Mouse (Mus musculus): ENCODE results near the gene A930018P22Rik.

DNA sequence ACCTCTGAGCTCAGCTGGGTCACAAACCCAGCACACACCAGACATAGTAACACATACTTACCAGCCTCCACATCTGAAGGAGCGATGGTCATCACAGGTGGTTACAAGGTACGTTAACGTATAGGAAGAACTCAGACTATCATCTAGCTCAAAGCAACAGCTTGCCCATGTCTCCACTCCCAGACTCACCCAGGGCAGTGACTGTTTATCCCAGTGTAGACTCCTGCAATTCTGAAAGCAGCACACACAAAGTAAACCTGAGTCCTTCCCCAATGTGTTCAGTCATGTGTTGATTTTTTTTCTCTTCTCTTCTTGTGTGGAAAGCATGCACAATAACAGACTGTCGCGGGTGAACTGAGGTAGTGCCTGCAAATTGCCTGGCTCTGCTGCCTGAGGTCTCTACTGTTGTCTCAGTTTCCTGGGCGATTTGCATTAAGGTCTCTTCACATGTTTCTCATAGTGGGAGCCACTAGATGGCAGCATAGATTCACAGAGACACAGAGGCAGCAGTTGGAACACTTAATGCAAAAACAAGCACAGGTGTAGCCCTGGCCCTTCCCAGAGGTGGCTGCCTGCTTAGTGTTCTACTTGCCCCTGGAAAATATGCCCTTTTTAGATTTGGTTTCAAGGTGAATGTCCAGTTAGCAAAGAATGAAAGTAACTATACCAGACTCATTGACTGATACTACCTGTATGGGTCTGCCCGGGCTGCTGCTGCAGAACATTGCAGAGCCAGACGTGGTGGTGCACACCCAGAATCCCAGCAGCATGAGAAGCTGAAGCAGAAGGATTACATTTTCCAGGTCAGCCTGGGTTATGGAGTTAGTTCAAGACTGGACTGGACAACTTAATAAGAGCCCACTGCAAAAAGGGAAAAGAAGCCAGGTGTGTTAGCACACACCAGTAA lies 11.8 kb downstream of the A930018P22Rik start:
- TF ChIP-seq CTCF (IDR thresholded peaks at IDR 0.05; ENCODE audit: borderline replicate concordance, extremely low read depth, insufficient read depth, insufficient read length) (peak; percentile 88), POLR2A (IDR thresholded peaks at IDR 0.05; ENCODE audit: borderline replicate concordance, extremely low read depth, insufficient read depth, insufficient read length, poor library complexity, severe bottlenecking) (no peak)

Data from brain, embryonic 14.5 days (tissue).